Mouse (Mus musculus) heart, adult 11 months (tissue): ENCODE results near the gene Tubgcp5.

Source experiments
- DNase-seq: peaks from one replicate; pipeline ENCODE4 v3.0.0; 2022

Tubgcp5 gene

DNA sequence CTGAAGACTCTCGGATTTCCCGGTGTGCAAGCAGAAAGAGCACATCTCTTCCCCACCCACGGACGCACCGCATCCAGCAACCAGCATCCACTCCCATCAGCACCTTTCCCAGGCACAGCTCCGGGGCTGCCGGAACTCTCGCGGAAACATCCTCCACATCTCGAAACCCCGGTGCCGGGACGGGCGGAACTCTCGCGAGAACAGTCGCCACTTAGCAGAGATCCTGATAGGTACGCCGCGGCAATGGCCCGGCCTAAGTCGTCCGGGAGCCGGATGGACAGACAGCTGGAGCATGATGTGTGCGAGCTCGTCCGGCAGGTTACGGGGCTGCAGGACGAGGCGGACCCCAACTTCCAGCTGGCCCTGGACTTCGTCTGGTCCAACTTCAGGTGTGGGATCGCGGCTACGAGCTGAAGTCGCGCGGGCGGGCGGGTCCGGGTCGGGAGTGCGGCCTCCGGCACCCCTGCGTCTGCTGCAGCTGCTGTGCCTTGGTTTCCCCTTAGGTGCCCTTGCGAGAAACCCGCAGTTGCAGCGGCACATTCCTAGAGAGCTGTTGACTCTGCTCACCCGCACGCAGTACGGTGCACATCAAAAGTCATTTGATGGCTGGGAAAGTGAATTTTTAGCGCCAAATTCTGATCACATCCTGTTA lies at the start of gene Tubgcp5:
Tubgcp5 (plus strand) TSS at position 203 of the 652 bp plus-strand sequence.
- peak; percentile 100 for DNase-seq

DNA sequence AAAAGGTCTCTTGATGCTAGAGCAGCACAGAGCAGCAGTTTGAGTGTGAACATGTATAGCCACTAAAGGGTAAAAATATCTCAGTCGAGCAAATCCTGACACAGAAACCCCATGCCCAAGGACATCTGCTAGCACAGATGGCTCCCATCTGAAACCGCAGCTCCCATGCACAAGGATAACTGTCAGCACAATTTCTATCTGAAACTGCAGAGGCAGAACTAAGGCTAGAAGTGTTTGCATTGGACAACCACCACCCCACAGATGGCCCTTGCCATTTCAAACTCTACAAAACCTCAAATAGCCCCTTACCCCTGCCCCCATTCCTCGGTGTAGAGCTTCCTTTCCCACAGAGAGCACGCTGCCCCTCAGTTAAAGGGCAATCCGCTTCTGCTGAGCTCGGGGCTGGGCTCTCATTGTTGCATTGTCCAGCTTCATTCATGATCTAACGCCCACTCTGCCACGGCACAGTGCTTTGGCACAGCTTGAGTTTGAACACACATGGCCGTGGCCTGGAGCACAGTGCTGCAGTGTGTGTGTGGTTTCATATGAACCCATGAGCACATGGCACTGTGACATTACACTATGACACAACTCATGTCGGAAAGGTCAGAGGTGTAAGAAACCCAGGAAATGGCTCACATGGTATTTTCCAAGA lies 49.3 kb upstream of the Tubgcp5 start:
- DNase-seq = peak; percentile 91

DNA sequence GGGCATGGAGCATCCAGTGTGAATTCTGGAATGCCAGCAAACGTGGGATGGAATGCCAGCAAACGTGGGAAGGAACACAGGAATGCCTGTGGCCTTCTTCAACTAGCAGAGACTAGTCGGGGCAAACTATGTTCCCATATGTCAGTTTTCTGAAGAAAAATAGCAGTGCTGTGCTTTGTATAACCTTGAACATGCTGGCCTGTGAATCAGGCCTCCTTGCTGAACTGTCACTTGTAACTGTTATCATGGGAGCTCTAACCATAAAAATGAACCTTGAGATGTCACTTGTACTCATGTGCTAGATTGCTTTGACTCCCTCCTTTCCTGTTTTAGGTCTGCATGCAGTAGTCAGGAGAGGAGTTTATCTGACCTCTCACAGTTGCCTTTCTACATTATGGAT lies 43.1 kb upstream of the Tubgcp5 start:
- DNase-seq = no peak

DNA sequence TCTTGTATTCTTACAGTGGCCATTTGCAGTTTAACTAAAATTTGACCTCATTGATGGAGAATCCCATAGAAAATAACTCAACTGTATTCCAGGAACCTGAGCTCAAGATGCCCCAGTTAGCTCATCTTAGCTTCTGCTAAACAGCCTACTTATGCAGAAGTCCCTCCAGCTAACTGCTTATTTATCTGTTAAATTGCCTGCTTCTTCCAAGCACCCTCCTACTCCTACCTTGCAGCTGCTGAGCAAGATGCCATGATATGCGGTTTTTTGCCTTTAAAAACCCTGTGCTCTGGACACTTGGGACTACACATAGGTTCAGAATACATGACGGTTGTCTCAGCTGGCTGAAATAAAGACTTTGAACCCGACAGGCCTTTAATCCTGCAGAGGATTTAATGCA lies 34.6 kb upstream of the Tubgcp5 start:
- DNase-seq = no peak

DNA sequence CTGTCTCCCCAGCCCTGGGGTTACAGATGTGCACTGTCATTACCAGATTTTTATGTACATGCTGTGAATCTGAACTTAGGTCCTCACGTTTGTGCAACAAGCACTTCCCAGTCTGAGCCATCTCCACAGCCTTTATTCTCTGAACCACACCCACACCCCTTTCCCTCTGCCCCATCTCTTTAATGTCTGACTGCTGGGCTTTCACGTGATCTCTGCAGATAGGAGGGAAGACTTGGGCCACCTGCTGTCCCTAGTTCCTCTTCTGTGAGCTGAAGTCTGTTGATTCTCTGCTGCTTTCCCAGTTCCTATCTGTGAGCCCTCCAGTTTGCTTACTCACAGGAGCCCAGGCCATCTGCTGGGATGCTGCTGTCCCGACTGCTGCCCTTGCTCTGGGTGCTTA lies 26.0 kb upstream of the Tubgcp5 start, which contains the start of gene Siglech:
Siglech (plus strand) TSS at position 253 of the 400 bp plus-strand sequence.
- peak; percentile 94 for DNase-seq

DNA sequence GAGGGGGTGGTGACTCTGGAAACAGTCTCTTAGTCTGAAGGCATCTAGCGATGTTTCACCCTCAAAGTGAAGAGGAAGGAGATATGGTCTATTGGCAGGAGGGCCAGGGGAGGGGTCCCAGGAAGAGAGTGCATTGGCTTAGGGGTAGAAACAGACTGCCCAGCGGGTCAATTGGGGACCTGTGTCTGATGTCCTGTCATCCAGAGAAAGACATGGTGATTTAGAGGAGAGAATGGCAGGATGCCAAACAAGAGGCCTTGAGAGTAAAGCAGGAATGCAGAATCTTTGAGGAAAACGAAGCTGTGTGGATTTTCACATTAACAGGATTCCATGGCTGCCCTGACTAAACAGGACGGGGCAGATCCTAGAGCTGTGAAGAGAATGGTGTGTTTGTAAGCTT lies 13.9 kb upstream of the Tubgcp5 start:
- no peak for DNase-seq

DNA sequence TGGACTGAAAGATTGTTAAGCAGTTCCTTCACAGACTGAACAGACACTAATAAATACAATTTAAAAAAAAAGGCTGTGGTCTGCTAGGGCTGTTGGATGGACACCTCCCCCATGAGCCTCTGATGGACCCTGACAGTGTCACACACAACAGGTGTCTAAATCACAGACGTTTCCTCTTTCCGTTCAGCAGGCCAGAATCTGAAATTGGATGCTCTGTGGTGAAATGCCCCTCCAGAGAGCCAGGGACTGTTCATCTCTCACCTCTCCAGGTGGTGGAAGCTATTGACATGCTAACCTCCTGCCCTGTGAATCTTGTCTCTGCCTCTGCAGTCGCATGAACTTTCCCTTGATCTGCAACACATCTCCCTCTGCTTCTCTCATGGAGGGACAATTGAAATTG lies 11.5 kb upstream of the Tubgcp5 start:
- peak; percentile 36 for DNase-seq

DNA sequence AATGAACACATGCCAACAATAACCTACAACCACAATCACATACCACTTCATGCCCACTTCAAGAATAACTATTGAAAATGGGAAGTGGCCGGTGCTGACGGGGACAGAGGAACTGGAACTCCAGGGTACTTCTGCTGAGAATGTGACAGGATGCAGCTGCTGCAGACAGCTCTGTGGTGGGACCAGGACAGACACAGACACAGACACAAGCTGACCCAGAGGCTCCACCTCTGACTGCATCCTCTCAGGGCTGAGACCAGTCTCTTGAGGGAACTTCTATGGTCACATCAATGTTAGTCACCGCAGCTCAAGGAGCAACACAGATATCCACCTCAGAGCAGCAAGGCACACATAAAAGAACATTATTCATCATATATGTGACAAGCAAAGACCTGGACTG lies 9.4 kb upstream of the Tubgcp5 start:
- peak; percentile 98 for DNase-seq

DNA sequence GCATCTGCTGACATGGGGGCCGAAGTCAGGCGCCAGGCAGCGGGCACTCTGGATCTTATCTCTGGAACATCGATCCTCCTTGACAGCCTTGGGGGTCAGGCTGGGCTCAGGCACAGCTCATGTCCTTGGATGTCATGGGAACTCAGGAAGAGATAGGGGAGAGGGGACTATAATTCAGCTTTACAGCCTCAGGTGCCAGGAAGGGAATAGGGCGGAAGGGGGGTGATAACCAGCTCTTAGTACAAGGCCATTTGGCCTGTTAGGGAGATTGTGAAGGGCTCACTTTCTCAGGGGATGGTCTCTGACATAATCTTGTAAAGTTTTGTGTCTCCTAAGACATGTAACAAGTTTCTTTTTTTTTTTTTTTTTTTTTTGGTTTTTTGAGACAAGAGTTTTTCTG lies 3.4 kb upstream of the Tubgcp5 start:
- peak; percentile 48 for DNase-seq

DNA sequence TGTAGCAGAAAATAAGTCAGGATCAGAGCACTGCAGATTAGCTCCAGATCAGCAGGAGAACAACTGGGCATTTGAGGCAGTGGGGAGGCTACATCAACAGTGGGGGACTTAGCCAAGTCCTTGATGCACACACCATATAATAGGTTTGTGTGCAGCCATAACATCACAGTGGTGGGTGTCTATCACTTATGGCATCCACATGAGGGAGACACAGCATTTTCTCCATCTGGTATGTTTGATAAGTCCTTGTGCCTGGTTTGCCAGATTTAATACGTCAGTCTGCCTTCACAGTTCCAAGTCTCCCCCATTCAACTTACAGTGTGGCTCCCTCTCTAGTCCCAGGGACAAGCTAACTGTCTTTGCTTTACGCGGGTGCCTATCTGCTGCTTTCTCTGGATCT lies 1.7 kb upstream of the Tubgcp5 start:
- peak; percentile 82 for DNase-seq

DNA sequence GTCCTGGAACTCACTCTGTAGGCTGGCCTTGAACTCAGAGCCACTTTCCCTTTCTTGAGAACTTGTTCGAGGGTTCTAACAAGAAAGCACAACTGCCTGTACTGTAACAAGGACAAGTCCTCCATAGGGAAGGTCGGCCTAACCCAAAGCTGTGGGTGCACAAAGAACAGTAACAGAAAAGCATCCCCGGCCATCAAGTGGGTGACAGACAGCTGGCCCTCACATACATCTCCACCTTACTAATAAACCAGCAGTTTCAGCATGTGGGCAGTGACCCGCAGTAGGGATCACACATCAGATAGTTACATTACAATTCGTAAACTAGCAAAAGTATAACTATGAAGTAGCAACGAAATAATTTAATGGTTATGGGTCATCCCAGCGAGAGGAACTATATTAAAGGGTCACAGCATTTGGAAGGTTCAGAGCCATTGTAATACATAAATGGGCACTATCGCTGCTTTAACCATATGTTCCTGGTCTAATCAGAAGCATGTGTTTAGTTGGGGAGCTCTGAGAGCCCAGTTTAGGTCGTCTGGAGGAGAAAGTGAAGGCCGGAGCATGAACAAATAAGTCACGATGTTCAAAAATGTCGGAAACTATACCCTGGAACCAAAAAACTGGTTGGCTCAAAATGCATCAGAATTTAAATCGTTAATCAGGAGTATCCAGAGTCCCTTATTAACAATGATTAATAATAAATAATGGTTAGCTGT lies 560 bp upstream of the Tubgcp5 start:
- DNase-seq = peak; percentile 82

DNA sequence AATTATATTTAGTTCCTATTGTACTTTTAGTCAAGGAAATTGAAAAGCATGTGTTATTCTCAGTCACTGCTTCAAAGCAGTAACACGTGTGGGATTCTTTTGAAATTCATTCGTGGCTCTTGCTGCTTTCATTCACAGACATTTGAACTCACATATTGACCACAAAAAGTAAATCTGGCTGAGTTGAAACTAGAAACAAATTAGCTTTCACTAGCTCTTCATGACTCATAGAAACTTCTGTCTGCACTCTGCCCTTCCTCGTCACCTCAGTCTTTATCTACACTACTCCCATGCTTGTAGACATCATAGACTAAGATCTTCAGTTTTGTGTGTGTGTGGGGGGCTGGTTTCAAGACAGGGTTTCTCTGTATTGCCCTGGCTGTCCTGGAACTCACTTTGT lies 6.0 kb downstream of the Tubgcp5 start:
- DNase-seq = no peak

DNA sequence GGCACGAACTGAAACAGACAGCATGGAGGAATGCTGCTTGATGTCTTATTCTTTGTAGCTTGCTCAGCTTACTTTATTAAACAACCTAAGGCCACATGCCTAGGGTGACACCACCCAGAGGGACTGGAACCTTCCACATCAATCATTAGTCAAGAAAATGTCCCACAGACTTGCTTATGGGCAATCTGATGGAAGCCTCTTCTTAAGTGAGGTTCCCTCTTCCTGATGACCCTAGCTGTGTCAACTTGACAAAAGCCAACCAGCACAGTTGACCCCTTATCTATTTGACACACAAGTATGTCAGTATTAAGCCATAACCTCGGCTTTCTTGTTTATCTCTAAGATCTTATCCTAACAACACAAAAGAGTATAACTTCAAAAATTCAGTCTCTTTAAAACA lies 16.0 kb downstream of the Tubgcp5 start:
- DNase-seq = peak; percentile 64

DNA sequence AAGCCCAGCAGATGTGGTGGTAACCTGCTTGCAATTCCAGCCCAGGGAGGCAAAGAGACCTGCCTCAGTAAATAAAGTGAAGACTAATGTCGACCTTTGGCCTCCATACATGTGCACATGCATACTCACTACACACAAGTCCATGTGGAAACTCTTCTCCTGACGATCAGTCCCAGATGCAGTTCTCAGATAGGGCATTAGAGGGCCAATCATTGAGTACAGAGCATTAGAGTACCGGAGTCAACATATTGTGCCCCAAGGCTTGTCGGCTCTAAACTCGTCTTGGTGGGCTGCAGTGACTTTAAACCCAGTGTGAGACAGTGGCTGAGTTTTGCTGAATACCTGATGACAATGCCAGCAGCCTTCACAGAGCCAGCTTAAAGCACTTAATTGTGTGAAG lies 30.5 kb downstream of the Tubgcp5 start:
- peak; percentile 15 for DNase-seq

DNA sequence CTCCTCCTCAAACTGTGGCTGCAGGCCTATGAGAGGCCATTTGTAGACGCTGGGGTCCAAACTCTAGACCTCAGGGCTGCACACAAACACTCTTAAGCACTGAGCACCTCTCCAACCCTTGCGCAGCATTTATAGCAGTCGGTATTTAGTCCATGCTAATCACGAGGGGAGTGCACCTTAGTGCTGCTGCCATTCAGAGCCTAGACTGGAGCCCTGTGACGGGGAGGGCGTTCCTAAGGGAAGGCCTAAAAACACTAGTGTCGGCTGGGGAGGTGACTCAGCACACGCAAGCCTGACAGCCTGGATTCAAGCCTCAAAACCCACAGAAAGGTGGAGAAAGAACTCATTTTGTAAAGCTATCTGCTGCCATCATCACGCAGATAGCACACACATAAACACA lies 33.6 kb downstream of the Tubgcp5 start:
- DNase-seq = peak; percentile 37

DNA sequence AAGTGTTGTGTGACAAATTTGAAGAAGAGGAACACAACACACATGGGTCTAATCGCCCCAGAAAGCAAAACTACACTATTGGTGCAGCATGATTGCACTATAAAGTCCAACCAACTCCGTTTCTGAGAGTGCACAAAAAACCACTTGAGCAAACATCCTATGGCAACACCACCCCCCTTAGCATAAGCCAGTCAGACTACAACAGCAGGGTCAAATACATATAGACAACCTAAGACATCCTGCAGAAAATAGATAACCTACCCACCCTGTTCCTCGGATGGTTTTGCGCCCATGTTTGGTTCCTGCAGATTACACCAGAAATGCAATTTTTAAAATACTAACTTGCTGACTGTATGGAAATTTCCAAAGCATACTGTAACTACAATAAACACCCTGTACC lies 42.9 kb downstream of the Tubgcp5 start:
- peak; percentile 53 for DNase-seq

DNA sequence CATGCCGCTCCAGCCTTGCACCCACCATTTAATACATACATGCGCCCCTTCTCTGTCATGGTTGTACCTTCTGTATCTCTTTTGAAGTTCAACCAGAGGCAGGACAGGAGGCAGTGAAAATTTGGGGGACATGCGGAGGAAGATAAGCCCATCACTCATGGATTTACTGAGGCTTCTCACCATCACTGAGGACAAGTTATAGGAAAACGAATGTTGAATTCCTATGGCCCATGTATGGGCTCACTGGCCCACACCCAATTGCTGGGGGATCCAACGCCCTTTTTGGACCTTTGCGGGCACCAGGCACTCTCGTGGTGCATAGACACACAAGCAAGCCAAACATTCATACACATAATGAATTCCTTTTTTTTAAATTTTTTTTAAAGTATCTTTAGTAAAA lies 47.5 kb downstream of the Tubgcp5 start, which contains the start of gene Cyfip1:
Cyfip1 (plus strand) TSS at position 301 of the 400 bp plus-strand sequence.
- peak; percentile 72 for DNase-seq

DNA sequence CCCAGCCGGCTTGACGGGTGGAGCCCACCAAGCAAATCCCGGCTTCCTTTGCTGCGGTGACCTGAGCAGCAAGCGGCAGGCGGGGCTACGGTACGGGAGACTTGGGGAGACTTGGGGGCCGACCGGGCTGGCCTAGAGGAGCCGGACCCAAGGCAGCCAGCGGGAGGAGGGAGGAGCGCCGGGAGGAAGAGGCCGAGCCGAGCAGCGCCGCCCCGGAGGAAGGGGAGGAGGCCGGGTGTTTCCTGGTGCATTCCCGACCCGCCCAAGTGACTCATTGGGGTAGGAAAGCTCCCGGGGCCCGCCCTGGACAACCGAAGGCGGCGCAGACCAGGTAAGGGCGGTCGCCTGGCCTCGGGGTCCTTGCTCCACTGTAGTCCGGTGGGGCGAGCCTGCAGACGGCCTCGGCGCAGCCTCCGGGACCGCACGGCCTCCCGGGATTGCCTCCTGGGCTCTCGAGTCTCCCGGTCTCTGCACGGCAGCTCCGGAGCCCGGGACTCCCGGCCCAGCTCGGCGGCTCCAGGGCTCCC lies 48.1 kb downstream of the Tubgcp5 start:
- DNase-seq = peak; percentile 100

DNA sequence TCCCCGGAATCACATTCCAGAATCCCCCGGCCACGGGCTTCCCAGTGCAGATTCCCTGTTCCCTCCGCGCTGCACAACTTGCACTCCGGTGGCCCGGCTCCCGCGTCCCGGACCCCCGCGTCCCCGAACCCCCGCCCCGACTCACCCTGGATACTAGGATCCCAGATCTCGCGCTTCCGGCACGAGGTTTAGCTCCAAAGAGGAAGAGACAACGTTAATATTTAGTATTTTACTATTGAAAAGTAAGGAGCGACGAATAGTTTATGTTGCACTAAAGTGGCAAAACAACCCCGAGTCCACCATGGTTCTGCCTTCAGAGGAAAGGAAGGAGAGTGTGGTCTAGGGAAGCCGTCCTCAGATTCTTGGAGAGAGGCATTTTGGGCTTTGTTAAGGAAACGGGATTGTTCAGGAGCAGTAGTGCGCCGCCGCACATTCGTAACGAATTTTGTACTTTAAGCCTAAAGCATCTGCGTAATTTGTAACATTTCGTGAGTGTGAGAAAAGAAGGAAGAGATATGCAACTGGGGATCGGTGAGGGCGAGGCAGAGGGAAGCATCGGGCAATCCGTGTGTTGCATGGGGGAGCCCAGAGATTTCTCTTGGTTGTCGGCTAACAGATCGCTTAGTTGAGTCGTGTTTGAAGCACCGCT lies 48.7 kb downstream of the Tubgcp5 start:
- DNase-seq = no peak

DNA sequence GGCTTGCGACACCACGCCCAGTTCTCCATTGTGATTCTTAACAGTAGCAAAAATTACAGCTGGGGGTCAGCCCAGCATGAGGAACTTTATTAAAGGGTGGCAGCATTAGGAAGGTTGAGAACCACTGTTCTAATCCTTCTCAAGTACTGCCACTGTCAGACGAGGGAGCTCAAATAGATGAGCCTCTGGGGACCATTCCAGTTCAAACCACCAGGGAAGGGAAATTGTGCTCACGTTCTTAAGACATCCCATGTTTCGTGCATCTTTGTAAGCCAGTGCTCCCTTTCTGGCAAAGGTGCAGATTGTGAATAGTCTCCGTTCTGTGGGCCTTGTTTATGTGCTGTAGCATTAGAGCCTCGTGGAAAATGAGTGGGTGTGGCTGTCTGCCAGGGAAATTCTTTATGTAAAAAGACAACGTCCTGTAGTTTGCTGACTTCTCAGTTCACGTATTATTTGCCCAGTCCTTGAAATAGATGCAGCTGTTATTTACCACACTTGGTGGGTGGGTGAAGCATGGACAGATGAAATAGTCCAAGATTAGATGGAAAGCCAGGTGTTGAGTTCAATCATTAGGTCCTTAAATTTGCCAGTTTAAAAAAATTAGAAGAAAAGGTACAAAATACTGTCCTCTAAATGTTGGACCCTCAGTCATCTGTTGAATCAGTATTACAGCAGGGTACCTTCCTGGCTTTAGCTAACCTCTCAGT lies 52.8 kb downstream of the Tubgcp5 start:
- peak; percentile 61 for DNase-seq

DNA sequence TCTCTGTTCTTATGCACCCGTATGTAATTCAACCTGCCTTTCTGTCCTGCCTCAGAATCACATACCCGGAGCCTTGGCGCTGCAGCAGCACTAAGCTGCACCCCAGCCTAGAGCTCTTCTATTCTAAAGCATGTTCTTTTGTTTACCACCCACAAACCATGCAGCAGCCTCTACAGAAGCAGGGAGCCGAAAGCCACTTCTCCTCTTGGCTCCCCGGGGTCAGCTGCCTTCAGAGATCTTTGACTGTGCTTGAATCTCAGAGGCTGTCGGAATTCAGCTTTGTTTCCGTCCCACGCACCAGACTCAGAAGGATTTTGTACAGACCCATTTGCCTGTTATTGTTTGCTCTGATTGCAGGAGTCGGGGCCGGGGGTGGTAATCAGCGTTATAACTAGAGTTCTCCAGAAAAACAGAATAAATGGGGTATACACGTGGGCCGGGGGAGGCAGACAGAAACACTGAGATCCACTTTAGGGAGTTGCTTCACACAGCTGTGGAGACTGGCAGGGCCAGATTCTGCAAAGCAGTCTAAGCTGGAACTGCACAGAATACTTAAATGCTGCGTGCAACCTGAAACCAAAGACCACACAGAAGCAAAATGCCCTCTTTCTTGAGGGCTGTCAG lies 56.1 kb downstream of the Tubgcp5 start:
- DNase-seq = peak; percentile 80

DNA sequence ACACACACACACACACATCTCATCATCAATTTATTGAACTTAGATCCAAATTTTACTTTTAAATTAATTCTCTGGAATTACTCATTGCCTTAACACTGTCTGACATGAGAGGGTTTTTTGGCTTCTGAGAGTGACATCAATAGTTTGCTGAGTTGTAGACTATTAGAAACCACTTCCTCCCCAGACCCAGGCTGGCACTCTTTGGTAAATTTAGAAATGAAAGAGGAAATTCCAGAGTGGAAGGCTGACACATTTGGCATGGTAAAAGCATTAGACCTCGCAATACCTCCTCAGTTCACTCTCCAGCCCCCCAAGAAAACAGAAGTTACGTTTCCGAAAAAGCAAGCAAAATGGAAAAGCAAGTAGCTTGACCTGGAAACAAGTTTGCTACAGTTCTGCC lies 58.8 kb downstream of the Tubgcp5 start:
- DNase-seq = peak; percentile 93
